Mouse (Mus musculus) neural tube, embryonic 11.5 days (tissue): ENCODE results near the gene Epc2. TPM values are rescaled to one million over a fixed set of nuclear protein-coding genes. Genes with fewer than 3 reads are reported as not detected.

Experiments used
- ATAC-seq: fragments of 200-750 bp; cut with Nextera tagmentation; 2 replicates; pipeline ENCODE4 v1.8.0; 2017; ENCODE audit warnings: moderate number of reproducible peaks, mild to moderate bottlenecking, moderate TSS enrichment, moderate library complexity; ENCODE audit not compliant: insufficient read depth, low FRiP score, low TSS enrichment
- DNase-seq: peaks from one replicate; pipeline ENCODE4 v3.0.0-alpha.2; 2015; ENCODE audit warnings: low spot score
- H3K27ac ChIP-seq: fragments of 300-500 bp; sonication (generic); 2 replicates; pipeline ENCODE4 v1.5.1; 2014; ENCODE audit warnings: low read depth, mild to moderate bottlenecking, low read length
- H3K27me3 ChIP-seq: fragments of 300-500 bp; sonication (generic); 2 replicates; pipeline ENCODE4 v1.6.1; 2014; ENCODE audit warnings: mild to moderate bottlenecking, low read length, mixed read lengths; ENCODE audit not compliant: control insufficient read depth, insufficient read depth
- H3K36me3 ChIP-seq: fragments of 300-500 bp; sonication (generic); 2 replicates; pipeline ENCODE4 v1.6.1; 2014; ENCODE audit warnings: mild to moderate bottlenecking, low read length, moderate library complexity, mixed read lengths; ENCODE audit not compliant: control insufficient read depth, insufficient read depth
- H3K4me1 ChIP-seq: fragments of 300-500 bp; sonication (generic); 2 replicates; pipeline ENCODE4 v1.6.1; 2014; ENCODE audit warnings: low read length, mixed read lengths; ENCODE audit not compliant: control insufficient read depth, insufficient read depth
- H3K4me2 ChIP-seq: fragments of 300-500 bp; sonication (generic); 2 replicates; pipeline ENCODE4 v1.6.1; 2014; ENCODE audit warnings: low read depth, mild to moderate bottlenecking, moderate library complexity
- H3K4me3 ChIP-seq: fragments of 300-500 bp; sonication (generic); 2 replicates; pipeline ENCODE4 v1.5.1; 2014; ENCODE audit warnings: low read depth, low read length
- H3K9ac ChIP-seq: fragments of 300-500 bp; sonication (generic); 2 replicates; pipeline ENCODE4 v1.6.1; 2014; ENCODE audit warnings: mild to moderate bottlenecking, low read length
- H3K9me3 ChIP-seq: fragments of 300-500 bp; sonication (generic); 2 replicates; pipeline ENCODE4 v1.6.1; 2016; ENCODE audit warnings: low read length; ENCODE audit not compliant: control insufficient read depth
- WGBS: fragments of 180-500 bp; shearing (Covaris S2); extraction: QIAGEN DNeasy Blood & Tissue Kit; methylation state at CpG from one replicate; pipeline ENCODE4 v1.1.7; 2014; 5-methylcytosine and 5-hydroxymethylcytosine counted together
- polyA plus RNA-seq: library from polyadenylated mRNA; unstranded; fragments of >200 nt; fragmentation: Nextera tagmentation; extraction: Ambion mirVana; gene quantifications from 2 replicates; pipeline ENCODE4 v1.2.1, GENCODE M21; 2014

The Epc2 gene
- polyA plus RNA-seq, 1 experiment from 2014 or later, result 11.1 TPM

- Histone ChIP-seq H3K4me2 (no peak overlapping the region), H3K27me3 (no peaks in the 10 kb centered on the region), H3K9me3 (no peaks in the 10 kb centered on the region), H3K36me3 (peaks cover 3% of the 10 kb centered on the region; the same call in 1 of the 2 replicates), H3K4me1 (no peaks in the 10 kb centered on the region), H3K27ac (no peak overlapping the region), H3K9ac (no peak overlapping the region), H3K4me3 (no peak overlapping the region)
- WGBS, result 76% methylated on average over 2 of the region's 2 CpGs
- ATAC-seq (no peak), DNase-seq (no peak)
Measured at GRCm38 (mm10) chr2:49538056-49538455, 86.8 kb downstream of the Epc2 start.

GRCm38 (mm10) chr2:49539745-49540144, 88.5 kb downstream of the Epc2 start:
- H3K4me1 ChIP-seq, result no peaks in the 10 kb centered on the region
- WGBS, result 90% methylated on average over 2 of the region's 2 CpGs
- H3K4me2 ChIP-seq, result no peak overlapping the region
- H3K9me3 ChIP-seq, result no peaks in the 10 kb centered on the region
- no peak overlapping the region for H3K9ac ChIP-seq
- no peak overlapping the region for H3K27ac ChIP-seq
- H3K36me3 ChIP-seq, result peaks cover 3% of the 10 kb centered on the region; the same call in 1 of the 2 replicates
- no peaks in the 10 kb centered on the region for H3K27me3 ChIP-seq
- DNase-seq, result no peak
- no peak for ATAC-seq
- H3K4me3 ChIP-seq, result no peak overlapping the region

GRCm38 (mm10) chr2:49547813-49548212, 96.5 kb downstream of the Epc2 start:
- no peak overlapping the region for H3K9ac ChIP-seq
- no peaks in the 10 kb centered on the region for H3K4me1 ChIP-seq
- DNase-seq (no peak), ATAC-seq (no peak)
- H3K27ac ChIP-seq, result no peak overlapping the region
- H3K27me3 ChIP-seq, result no peaks in the 10 kb centered on the region
- H3K36me3 ChIP-seq, result peaks cover 4% of the 10 kb centered on the region
- H3K9me3 ChIP-seq, result no peaks in the 10 kb centered on the region
- WGBS, result 85% methylated on average over 5 of the region's 5 CpGs
- no peak overlapping the region for H3K4me3 ChIP-seq
- H3K4me2 ChIP-seq, result no peak overlapping the region

- no peak overlapping the region for H3K27ac ChIP-seq
- peaks cover 4% of the 10 kb centered on the region for H3K36me3 ChIP-seq
- H3K4me2 ChIP-seq, result no peak overlapping the region
- H3K9me3 ChIP-seq, result no peaks in the 10 kb centered on the region
- DNase-seq, result no peak
- H3K4me1 ChIP-seq, result no peaks in the 10 kb centered on the region
- 90% methylated on average over 5 of the region's 5 CpGs for WGBS
- ATAC-seq, result no peak
- H3K27me3 ChIP-seq, result no peaks in the 10 kb centered on the region
- H3K4me3 ChIP-seq, result no peak overlapping the region
- H3K9ac ChIP-seq, result no peak overlapping the region
Measured at GRCm38 (mm10) chr2:49548492-49548891, 97.2 kb downstream of the Epc2 start.

- Histone ChIP-seq H3K27me3 (no peaks in the 10 kb centered on the region), H3K27ac (no peak overlapping the region), H3K4me3 (no peak overlapping the region), H3K4me1 (no peaks in the 10 kb centered on the region), H3K9ac (no peak overlapping the region), H3K9me3 (no peaks in the 10 kb centered on the region), H3K4me2 (no peak overlapping the region), H3K36me3 (peaks cover 4% of the 10 kb centered on the region)
- WGBS, result 95% methylated on average over 2 of the region's 2 CpGs
- ATAC-seq (no peak), DNase-seq (no peak)
Measured at GRCm38 (mm10) chr2:49553096-49553495, 101.8 kb downstream of the Epc2 start.

GRCm38 (mm10) chr2:49557339-49557738, 106.1 kb downstream of the Epc2 start:
- no peaks in the 10 kb centered on the region for H3K4me1 ChIP-seq

GRCm38 (mm10) chr2:49558361-49558760, 107.1 kb downstream of the Epc2 start:
- no peak overlapping the region for H3K4me3 ChIP-seq
- H3K36me3 ChIP-seq, result no peaks in the 10 kb centered on the region
- no peaks in the 10 kb centered on the region for H3K4me1 ChIP-seq
- whole genome bisulfite sequencing, result 96% methylated on average over 3 of the region's 3 CpGs
- no peak overlapping the region for H3K27ac ChIP-seq
- H3K9ac ChIP-seq, result no peak overlapping the region
- H3K9me3 ChIP-seq, result no peaks in the 10 kb centered on the region
- DNase-seq (no peak), ATAC-seq (no peak)
- no peak overlapping the region for H3K4me2 ChIP-seq
- no peaks in the 10 kb centered on the region for H3K27me3 ChIP-seq

More at GRCm38 (mm10) chr2:49557339-49557738, 106.1 kb downstream of the Epc2 start:
- Histone ChIP-seq H3K9ac (no peak overlapping the region), H3K27me3 (no peaks in the 10 kb centered on the region), H3K9me3 (no peaks in the 10 kb centered on the region), H3K4me3 (no peak overlapping the region), H3K36me3 (no peaks in the 10 kb centered on the region), H3K4me2 (no peak overlapping the region), H3K27ac (no peak overlapping the region)
- WGBS, result 89% methylated on average over 4 of the region's 4 CpGs
- ATAC-seq (no peak), DNase-seq (no peak)

- no peak overlapping the region for H3K9ac ChIP-seq
- no peaks in the 10 kb centered on the region for H3K9me3 ChIP-seq
- no peaks in the 10 kb centered on the region for H3K4me1 ChIP-seq
- no peak for ATAC-seq
- H3K27me3 ChIP-seq, result no peaks in the 10 kb centered on the region
- 92% methylated on average over 10 of the region's 10 CpGs for WGBS
- H3K4me3 ChIP-seq, result no peak overlapping the region
- no peaks in the 10 kb centered on the region for H3K36me3 ChIP-seq
- H3K27ac ChIP-seq, result no peak overlapping the region
- no peak for DNase-seq
- H3K4me2 ChIP-seq, result no peak overlapping the region
Measured at GRCm38 (mm10) chr2:49562688-49563350, 111.5 kb downstream of the Epc2 start.
